Mouse (Mus musculus): ENCODE results near the gene Cln3.

DNA sequence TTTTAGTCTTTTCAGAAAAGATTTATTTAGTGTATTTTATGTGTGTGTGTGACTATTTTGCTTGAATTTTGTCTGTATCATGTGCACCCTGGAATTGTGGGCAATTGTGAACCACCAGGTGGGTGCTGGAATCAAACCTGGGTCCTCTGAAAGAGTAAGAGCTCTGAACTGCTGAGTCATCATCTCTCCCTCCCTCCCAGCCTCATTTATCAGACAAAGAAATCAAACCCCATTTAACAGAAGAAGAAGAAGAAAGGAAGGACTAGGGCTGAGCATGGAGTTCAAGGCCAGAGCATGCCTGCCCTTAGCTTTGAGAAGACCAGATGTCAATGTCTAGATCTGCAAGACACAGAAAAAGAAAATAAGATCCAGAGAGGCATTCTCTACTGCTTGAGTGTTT lies 49.8 kb upstream of the Cln3 start:
- TF ChIP-seq POLR2A (IDR thresholded peaks at IDR 0.05; ENCODE audit: control insufficient read depth in 1 of 2, insufficient read depth in 1 of 2, low read depth in 1 of 2, low read length in 2 of 2, poor library complexity in 1 of 2) (no peak), ZC3H11A (IDR thresholded peaks at IDR 0.05; ENCODE audit: low read depth, low read length) (no peak), EP300 (IDR thresholded peaks at IDR 0.05; ENCODE audit: low read depth in 1 of 2, low read length in 2 of 2) (peak in 1 of 2 experiments; percentile 34; a peak in 1 of 4 replicates), POLR2AphosphoS2 (IDR thresholded peaks at IDR 0.05; ENCODE audit: low read length) (no peak), RAD21 (IDR thresholded peaks at IDR 0.05; ENCODE audit: low read depth, low read length) (no peak), NRF1 (IDR thresholded peaks at IDR 0.05; ENCODE audit: insufficient read depth, low read depth, low read length, poor library complexity, severe bottlenecking) (no peak), ZKSCAN1 (IDR thresholded peaks at IDR 0.05; ENCODE audit: low read depth, low read length) (no peak), GATA1 (IDR thresholded peaks at IDR 0.05; ENCODE audit: low read depth, low read length) (0 out of 2 replicates have a peak, but pooled peaks have one; percentile 32), UBTF (IDR thresholded peaks at IDR 0.05; ENCODE audit: borderline replicate concordance, insufficient read depth, low read depth, low read length) (no peak), MYB (IDR thresholded peaks at IDR 0.05; ENCODE audit: low read depth, low read length) (peak; percentile 24; the same call in 1 of the 2 replicates), ZNF384 (IDR thresholded peaks at IDR 0.05; ENCODE audit: low read depth, low read length) (no peak), CTCF (IDR thresholded peaks at IDR 0.05 in 2 of 3, conservative IDR thresholded peaks at IDR 0.05 in 1 of 3; ENCODE audit: control insufficient read depth in 1 of 3, insufficient read depth in 1 of 3, low read depth in 2 of 3, low read length in 3 of 3, poor library complexity in 1 of 3, severe bottlenecking in 1 of 3) (no peak)

Measured in MEL (cell line).